Mouse (Mus musculus) neural tube, embryonic 15.5 days (tissue): ENCODE measurements at regions not wholly inside any gene's neighbourhood (a gene's known extent, or its start where the extent isn't known, plus 50 kb on each side); places are given as distances from the start of the nearest gene placed in this dataset.

ENCODE experiments used
- ATAC-seq: fragments of 200-750 bp; cut with Nextera tagmentation; 2 replicates; pipeline ENCODE4 v1.8.0; 2017; ENCODE audit warnings: mild to moderate bottlenecking, moderate TSS enrichment, moderate library complexity; ENCODE audit not compliant: low FRiP score
- H3K27ac ChIP-seq: fragments of 300-500 bp; sonication (generic); replicated peaks from 2 replicates; pipeline ENCODE4 v1.5.1; 2015; ENCODE audit warnings: mild to moderate bottlenecking, inconsistent platforms
- H3K27me3 ChIP-seq: fragments of 300-500 bp; sonication (generic); replicated peaks from 2 replicates; pipeline ENCODE4 v1.6.1; 2015; ENCODE audit warnings: inconsistent platforms
- H3K36me3 ChIP-seq: fragments of 300-500 bp; sonication (generic); 2 replicates; pipeline ENCODE4 v1.6.1; 2015; ENCODE audit warnings: inconsistent platforms
- H3K4me1 ChIP-seq: fragments of 300-500 bp; sonication (generic); 2 replicates; pipeline ENCODE4 v1.6.1; 2015; ENCODE audit warnings: inconsistent platforms
- H3K4me2 ChIP-seq: fragments of 300-500 bp; sonication (generic); 2 replicates; pipeline ENCODE4 v1.6.1; 2015; ENCODE audit warnings: inconsistent platforms, mild to moderate bottlenecking, moderate library complexity
- H3K4me3 ChIP-seq: fragments of 300-500 bp; sonication (generic); replicated peaks from 2 replicates; pipeline ENCODE4 v1.5.1; 2015; ENCODE audit warnings: mild to moderate bottlenecking, inconsistent platforms
- H3K9ac ChIP-seq: fragments of 300-500 bp; sonication (generic); replicated peaks from 2 replicates; pipeline ENCODE4 v1.6.1; 2015; ENCODE audit warnings: mild to moderate bottlenecking, inconsistent platforms
- H3K9me3 ChIP-seq: fragments of 300-500 bp; sonication (generic); replicated peaks from 2 replicates; pipeline ENCODE4 v1.6.1; 2016; ENCODE audit warnings: inconsistent platforms
- WGBS: fragments of 180-500 bp; shearing (Covaris S2); methylation state at CpG from one replicate; pipeline ENCODE4 v1.1.7; 2015; ENCODE audit warnings: mixed read lengths; 5-methylcytosine and 5-hydroxymethylcytosine counted together

DNA sequence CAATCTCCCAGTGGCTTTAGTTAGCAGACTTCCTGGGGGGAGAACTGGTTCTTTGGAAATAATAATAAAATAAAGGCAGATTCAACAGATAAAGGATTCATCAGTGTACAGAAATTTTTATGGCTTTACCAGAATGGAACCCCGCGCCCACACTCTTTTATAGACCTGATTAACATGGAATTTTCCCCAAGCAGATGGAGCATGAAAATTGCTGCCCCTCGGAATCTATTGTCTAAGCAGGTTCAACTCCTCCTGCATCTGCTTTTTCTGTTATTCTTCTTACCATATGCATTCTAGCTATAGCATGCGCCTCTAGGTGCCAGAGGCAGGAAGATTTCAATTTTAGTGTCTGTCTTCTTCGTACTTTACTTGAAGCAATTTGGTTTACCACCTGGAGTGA lies 190.5 kb downstream of the Dyrk2 start:
- ATAC-seq: no peak
- H3K4me3 ChIP-seq: no peak overlapping the region

DNA sequence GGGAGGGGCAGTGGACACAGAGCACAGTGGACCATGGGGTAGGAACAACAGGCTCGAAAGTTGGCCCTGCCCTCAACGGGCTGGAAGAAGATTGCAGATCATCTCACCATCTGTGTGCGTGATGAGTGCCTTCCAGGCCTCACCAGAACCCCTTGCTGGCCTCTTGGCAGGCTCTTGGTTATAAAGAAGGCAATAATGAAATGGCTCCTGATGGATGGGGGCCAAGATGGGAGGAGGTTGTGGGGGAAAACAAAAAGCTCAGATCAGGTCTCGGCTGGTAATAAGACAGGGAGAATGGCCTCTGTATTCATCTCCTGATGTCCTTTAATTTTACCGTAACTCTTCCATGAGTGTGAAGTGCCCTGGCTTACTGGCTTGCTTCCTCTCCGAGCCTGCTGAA lies 189.1 kb downstream of the Dyrk2 start:
- Histone ChIP-seq H3K36me3 (no peaks in the 10 kb centered on the region), H3K4me3 (no peak overlapping the region), H3K27me3 (no peaks in the 10 kb centered on the region), H3K4me1 (peaks cover 22% of the 10 kb centered on the region), H3K9me3 (no peaks in the 10 kb centered on the region), H3K9ac (no peak overlapping the region), H3K27ac (no peak overlapping the region), H3K4me2 (no peak overlapping the region)
- ATAC-seq: no peak
- 59% methylated on average over 6 of the region's 6 CpGs for WGBS

More for the DNA sequence above, 190.5 kb downstream of the Dyrk2 start:
- WGBS: 26% methylated on average over 5 of the region's 5 CpGs
- Histone ChIP-seq H3K9me3 (no peaks in the 10 kb centered on the region), H3K27me3 (no peaks in the 10 kb centered on the region), H3K9ac (no peak overlapping the region), H3K4me1 (peaks cover 26% of the 10 kb centered on the region), H3K36me3 (no peaks in the 10 kb centered on the region), H3K4me2 (no peak overlapping the region), H3K27ac (no peak overlapping the region)

DNA sequence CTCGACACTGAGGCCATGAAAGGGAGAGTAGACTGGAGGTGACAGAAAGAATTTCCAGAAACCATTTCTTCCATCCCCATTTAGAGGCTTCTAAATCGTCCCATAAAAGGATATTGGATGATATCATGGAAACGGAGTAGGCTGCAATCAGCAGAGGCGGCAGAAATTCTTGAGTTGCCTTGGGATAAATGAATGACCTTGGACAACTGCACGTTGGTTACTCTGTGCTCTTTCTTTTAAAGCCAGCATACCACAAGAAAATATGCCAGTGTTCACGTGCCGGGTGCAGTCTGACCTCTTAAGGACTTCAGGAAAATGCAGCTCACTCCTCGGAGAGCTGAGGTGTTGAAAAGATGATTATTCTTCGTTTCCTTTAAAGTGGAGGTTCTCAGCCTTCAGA lies 186.7 kb downstream of the Dyrk2 start:
- Histone ChIP-seq H3K27me3 (no peaks in the 10 kb centered on the region), H3K27ac (no peak overlapping the region)

DNA sequence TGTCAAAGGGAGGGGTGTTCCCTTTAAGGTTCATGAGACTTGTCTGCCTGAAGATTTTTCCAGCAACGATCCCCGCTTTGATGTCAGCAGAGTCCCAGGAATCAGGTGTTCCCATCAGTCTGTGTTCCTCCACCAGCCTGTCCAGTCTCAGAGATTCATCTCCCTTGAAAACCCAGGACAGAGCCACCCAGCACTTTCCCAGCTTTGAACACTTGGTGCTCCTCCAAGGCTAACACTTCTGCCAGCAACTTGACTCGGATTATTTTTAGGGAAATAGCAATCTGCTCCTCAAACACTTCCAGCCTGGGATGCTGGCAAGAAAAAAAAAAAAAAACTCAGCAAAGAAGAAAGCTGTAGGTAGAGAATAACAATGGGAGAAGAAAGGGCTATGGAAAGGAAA lies 170.7 kb downstream of the Dyrk2 start:
- WGBS: 90% methylated on average over 3 of the region's 3 CpGs
- H3K27me3 ChIP-seq: no peaks in the 10 kb centered on the region
- H3K27ac ChIP-seq: no peak overlapping the region
- H3K9me3 ChIP-seq: no peaks in the 10 kb centered on the region
- no peaks in the 10 kb centered on the region for H3K4me1 ChIP-seq
- ATAC-seq: no peak
- no peak overlapping the region for H3K9ac ChIP-seq
- H3K4me3 ChIP-seq: no peak overlapping the region
- H3K4me2 ChIP-seq: no peak overlapping the region
- H3K36me3 ChIP-seq: no peaks in the 10 kb centered on the region

More for the DNA sequence above, 186.7 kb downstream of the Dyrk2 start:
- Histone ChIP-seq H3K36me3 (no peaks in the 10 kb centered on the region), H3K9ac (no peak overlapping the region), H3K4me2 (no peak overlapping the region), H3K4me1 (peaks cover 11% of the 10 kb centered on the region), H3K4me3 (no peak overlapping the region), H3K9me3 (no peaks in the 10 kb centered on the region)
- 84% methylated on average over 9 of the region's 9 CpGs for WGBS
- ATAC-seq: no peak

DNA sequence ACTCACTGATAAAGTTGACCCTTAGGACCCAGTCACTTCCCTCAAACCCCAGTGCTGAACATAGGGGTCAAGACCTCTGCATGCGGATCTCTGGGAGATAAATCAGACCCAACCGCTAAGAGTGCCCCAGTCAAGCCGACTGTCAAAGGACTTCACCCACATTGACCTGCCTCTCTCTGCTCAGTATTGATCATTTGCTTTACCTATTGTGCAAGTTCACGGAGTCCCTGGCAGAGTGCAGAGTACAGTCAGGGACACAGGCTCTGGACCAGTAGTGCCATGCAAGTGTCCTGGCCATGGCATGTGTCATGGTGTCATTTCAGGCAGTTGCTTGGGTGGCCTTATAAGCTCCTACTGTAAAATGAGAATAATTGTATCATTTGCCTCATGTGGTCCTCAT lies 169.9 kb downstream of the Dyrk2 start:
- no peaks in the 10 kb centered on the region for H3K36me3 ChIP-seq
- H3K4me1 ChIP-seq: no peaks in the 10 kb centered on the region
- ATAC-seq: no peak
- WGBS: 92% methylated on average over 4 of the region's 4 CpGs
- no peak overlapping the region for H3K9ac ChIP-seq
- no peak overlapping the region for H3K4me2 ChIP-seq
- H3K9me3 ChIP-seq: no peaks in the 10 kb centered on the region
- H3K27ac ChIP-seq: no peak overlapping the region
- H3K4me3 ChIP-seq: no peak overlapping the region
- no peaks in the 10 kb centered on the region for H3K27me3 ChIP-seq

DNA sequence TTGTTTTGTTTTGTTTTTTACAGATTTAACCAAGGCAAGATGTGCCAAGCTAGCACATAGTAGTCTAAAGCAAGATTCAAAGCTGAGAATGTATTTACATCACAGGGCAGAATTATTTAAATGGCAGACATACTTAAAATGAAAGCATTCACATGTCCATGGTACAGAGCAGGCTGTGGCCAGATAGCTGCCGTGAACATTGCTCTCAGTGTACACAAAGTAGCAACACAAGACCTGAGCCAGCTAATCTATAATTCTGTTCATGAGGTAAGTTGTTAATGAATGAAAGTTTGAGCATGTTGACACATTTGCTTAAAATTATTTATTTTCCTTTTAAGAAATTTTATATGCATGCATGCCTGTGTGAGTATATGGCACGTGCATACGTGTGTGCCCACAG lies 164.0 kb downstream of the Dyrk2 start:
- Histone ChIP-seq H3K4me2 (no peak overlapping the region), H3K27me3 (no peaks in the 10 kb centered on the region), H3K9ac (no peak overlapping the region), H3K36me3 (no peaks in the 10 kb centered on the region), H3K4me3 (no peak overlapping the region), H3K27ac (no peak overlapping the region), H3K9me3 (no peaks in the 10 kb centered on the region), H3K4me1 (peaks cover 7% of the 10 kb centered on the region; the same call in 1 of the 2 replicates)
- ATAC-seq: no peak
- 94% methylated on average over 3 of the region's 3 CpGs for WGBS

DNA sequence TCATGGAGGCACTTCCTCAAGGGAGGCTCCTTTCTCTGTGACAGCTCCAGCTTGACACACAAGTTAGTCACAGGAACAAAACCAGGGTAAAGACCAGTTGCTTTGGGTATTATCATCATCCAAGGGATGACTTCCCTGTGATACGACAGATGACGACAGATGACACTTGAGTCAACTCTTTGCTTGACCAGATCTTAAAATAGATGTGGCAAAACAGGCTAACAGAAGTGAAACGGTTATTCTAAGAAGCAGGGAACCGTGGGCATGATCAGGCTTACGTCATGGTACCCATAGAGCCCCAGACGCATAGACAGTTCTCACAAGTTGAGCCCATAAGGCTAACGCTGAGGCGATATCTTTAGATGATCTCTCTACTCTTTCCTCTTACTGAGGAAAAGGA lies 160.3 kb downstream of the Dyrk2 start:
- H3K9ac ChIP-seq: no peak overlapping the region
- H3K4me3 ChIP-seq: no peak overlapping the region
- no peak overlapping the region for H3K27ac ChIP-seq
- H3K4me2 ChIP-seq: no peak overlapping the region
- no peak for ATAC-seq
- no peaks in the 10 kb centered on the region for H3K9me3 ChIP-seq
- H3K27me3 ChIP-seq: no peaks in the 10 kb centered on the region
- peaks cover 10% of the 10 kb centered on the region; the same call in 1 of the 2 replicates for H3K4me1 ChIP-seq
- no peaks in the 10 kb centered on the region for H3K36me3 ChIP-seq
- WGBS: 96% methylated on average over 8 of the region's 8 CpGs

DNA sequence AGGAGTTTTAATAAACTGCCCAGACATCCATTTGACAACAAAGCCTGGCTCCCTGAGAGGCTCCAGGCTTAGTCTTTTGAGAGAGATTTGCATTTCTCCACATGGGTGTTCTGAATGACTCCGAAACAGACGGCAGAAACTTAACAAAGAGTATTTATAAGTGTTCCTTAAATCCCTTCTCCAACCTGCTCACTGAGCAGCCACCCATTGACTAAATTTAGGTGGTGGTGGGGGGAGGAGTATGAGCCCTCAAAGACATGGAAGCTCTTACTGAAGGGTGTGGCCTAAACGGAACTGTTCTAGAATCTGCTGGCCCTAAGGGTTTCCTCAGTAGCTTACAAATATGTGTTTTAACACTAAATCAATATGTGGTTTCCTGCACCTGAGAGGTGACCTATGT lies 158.5 kb downstream of the Dyrk2 start:
- 50% methylated on average over 3 of the region's 3 CpGs for WGBS
- Histone ChIP-seq H3K4me2 (no peak overlapping the region), H3K27me3 (no peaks in the 10 kb centered on the region), H3K27ac (no peak overlapping the region), H3K9me3 (no peaks in the 10 kb centered on the region), H3K9ac (no peak overlapping the region), H3K36me3 (no peaks in the 10 kb centered on the region), H3K4me1 (peaks cover 10% of the 10 kb centered on the region; the same call in 1 of the 2 replicates), H3K4me3 (no peak overlapping the region)
- ATAC-seq: no peak

DNA sequence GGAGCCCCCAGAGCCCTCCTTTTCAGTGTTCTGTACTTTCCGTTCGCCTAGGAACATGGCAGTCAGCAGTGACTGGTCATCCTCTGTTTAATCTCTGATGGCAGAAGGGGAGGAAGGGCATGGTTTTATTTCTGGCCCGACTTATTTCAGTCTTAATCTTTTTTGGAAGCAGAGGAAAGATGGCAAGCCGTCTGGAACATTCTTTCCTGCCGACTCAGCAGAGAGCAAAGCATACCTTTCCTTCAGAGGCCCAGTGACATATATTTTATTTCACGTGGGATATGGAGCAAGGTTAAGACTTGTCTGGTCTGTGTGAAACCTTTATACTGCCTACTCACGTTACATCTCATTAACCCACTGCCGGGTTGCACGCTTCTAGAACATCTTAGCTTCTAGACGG lies 158.1 kb downstream of the Dyrk2 start:
- WGBS: 82% methylated on average over 10 of the region's 10 CpGs
- Histone ChIP-seq H3K9ac (no peak overlapping the region), H3K4me1 (peaks cover 10% of the 10 kb centered on the region; the same call in 1 of the 2 replicates), H3K4me3 (no peak overlapping the region), H3K4me2 (no peak overlapping the region), H3K36me3 (no peaks in the 10 kb centered on the region), H3K27ac (no peak overlapping the region), H3K27me3 (no peaks in the 10 kb centered on the region), H3K9me3 (no peaks in the 10 kb centered on the region)
- no peak for ATAC-seq

DNA sequence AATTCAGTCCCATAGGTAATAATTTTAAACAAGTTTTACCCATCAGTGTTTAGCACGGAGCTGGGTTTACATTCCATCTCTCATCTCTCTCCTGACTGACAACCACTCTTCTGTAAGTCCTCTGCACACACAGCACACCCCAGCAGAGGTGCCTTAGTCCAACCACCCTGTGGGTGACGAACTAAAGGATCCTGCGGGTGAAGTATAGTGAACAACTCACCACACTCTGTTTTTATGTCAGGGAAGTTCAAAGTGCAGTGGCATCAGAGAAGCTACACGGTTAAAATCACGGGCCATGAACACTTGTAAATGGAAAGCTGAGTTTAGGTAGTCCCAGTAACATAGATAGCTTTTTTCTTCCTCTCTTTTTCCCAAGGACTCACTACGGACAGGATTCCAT lies 157.1 kb downstream of the Dyrk2 start:
- H3K9ac ChIP-seq: no peak overlapping the region
- no peaks in the 10 kb centered on the region for H3K27me3 ChIP-seq
- H3K4me2 ChIP-seq: no peak overlapping the region
- WGBS: 87% methylated on average over 6 of the region's 6 CpGs
- no peaks in the 10 kb centered on the region for H3K36me3 ChIP-seq
- no peak overlapping the region for H3K4me3 ChIP-seq
- peaks cover 5% of the 10 kb centered on the region; the same call in 1 of the 2 replicates for H3K4me1 ChIP-seq
- no peak overlapping the region for H3K27ac ChIP-seq
- ATAC-seq: no peak
- H3K9me3 ChIP-seq: no peaks in the 10 kb centered on the region

DNA sequence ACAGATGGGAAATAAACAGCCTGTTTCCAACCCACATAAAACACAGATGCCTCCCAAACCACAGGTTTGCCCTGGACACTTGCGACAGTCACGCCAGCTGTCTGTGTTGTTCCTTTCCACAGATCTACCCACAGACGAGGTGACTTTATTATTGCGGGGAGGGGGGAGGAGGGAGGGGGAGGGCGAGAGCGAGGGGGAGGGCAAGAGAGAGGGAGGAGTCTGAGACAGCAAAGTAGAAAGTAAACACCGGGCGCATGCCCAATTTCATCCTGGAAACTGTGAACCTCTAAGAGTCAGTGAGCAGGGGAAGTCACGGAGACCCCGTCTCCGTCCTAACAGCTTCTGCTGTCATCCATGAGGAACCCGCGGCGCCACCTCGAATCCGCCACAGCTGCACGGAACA lies 155.8 kb downstream of the Dyrk2 start:
- Histone ChIP-seq H3K36me3 (no peaks in the 10 kb centered on the region), H3K27me3 (no peaks in the 10 kb centered on the region), H3K9me3 (no peaks in the 10 kb centered on the region), H3K4me3 (no peak overlapping the region), H3K4me1 (peaks cover 3% of the 10 kb centered on the region; the same call in 1 of the 2 replicates), H3K4me2 (no peak overlapping the region), H3K27ac (no peak overlapping the region), H3K9ac (no peak overlapping the region)
- 75% methylated on average over 17 of the region's 17 CpGs for WGBS
- no peak for ATAC-seq

DNA sequence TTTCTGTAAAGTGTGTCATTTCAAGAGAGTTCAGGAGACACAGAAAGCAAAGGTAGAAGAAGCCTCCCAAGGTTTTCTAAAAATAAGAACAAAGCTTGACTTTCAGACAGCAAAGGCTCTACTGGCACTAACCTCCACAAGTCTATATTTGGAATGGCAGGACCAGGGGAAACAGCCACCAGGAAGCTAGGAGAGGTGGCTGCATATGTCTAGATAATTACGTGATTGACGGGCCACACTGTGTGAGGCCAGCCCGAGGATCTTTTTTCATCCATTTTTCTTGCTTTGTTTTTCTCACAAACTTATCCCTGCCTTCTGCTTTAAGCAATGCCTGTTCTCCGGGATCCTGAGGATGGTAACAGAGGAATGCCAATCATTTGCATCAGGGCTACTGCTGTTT lies 155.4 kb downstream of the Dyrk2 start:
- H3K4me1 ChIP-seq: peaks cover 3% of the 10 kb centered on the region; the same call in 1 of the 2 replicates
- no peak overlapping the region for H3K9ac ChIP-seq
- no peaks in the 10 kb centered on the region for H3K27me3 ChIP-seq
- no peaks in the 10 kb centered on the region for H3K9me3 ChIP-seq
- 87% methylated on average over 4 of the region's 4 CpGs for WGBS
- no peak overlapping the region for H3K4me3 ChIP-seq
- ATAC-seq: no peak
- H3K36me3 ChIP-seq: no peaks in the 10 kb centered on the region
- H3K27ac ChIP-seq: no peak overlapping the region
- H3K4me2 ChIP-seq: no peak overlapping the region

DNA sequence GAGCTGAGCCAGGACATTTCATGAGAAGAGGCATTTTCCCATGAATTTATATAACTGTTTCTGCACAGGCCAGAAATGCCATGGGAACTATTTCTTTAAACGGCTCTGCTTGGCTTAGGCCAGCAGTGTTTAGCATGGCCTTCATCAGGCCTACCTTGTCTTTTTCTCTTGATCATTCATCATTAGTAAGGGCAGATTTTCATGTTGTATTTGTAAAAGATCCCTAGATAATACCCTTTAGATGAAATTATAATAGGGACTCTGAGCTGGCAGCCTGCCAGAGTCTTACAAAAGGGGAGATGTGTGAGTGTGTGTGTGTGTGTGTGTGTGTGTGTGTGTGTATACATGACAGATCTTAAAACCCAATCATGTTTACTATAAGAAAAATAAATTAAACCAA lies 149.4 kb downstream of the Dyrk2 start:
- no peak for ATAC-seq
- Histone ChIP-seq H3K27ac (peak overlapping the region; percentile 48; the same call in 1 of the 2 replicates), H3K4me1 (peaks cover 16% of the 10 kb centered on the region), H3K4me2 (no peak overlapping the region), H3K4me3 (no peak overlapping the region), H3K27me3 (no peaks in the 10 kb centered on the region), H3K9ac (no peak overlapping the region), H3K9me3 (no peaks in the 10 kb centered on the region), H3K36me3 (no peaks in the 10 kb centered on the region)
- WGBS: 17% methylated on average over 1 of the region's 1 CpGs
